Mouse (Mus musculus) stomach, adult 2 months (tissue): Measurements from ENCODE around the gene G6pdx. TPM values are rescaled to one million over a fixed set of nuclear protein-coding genes. Genes with fewer than 3 reads are reported as not detected.

Experiments used
- polyA plus RNA-seq: library from polyadenylated mRNA; depleted of rRNA; stranded (reverse); fragments of >200 nt; gene quantifications from 2 replicates; pipeline ENCODE4 v1.2.3, GENCODE M21; 2012; rRNA removed

The G6pdx gene
- 20.4 and 29.5 TPM in 2 replicates for polyA plus RNA-seq

DNA sequence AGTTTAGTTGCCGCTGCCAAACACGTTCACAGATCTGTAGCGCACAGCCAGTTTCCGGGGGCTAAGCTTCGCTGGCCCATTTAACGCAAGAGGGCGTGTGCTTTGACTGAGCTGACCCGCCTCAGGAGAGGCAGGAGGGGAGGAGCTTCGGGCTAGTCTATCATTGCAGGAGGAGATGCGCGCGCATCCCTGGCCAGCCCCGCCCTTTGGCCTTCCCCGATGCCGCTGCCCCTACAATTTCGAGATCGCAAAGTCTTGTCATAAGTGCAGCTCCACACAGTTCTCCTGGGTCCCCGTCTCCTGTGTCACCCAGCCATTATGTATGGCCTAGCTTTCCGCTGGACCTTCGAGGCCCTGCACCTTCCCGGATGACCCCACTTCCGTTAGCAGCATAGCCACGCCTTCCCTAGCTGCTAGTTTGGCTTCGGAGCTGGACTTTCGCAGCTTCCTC lies at the start of gene G6pdx:
Gene G6pdx (minus strand): TSS at position 369 of the 451 bp plus-strand sequence.

DNA sequence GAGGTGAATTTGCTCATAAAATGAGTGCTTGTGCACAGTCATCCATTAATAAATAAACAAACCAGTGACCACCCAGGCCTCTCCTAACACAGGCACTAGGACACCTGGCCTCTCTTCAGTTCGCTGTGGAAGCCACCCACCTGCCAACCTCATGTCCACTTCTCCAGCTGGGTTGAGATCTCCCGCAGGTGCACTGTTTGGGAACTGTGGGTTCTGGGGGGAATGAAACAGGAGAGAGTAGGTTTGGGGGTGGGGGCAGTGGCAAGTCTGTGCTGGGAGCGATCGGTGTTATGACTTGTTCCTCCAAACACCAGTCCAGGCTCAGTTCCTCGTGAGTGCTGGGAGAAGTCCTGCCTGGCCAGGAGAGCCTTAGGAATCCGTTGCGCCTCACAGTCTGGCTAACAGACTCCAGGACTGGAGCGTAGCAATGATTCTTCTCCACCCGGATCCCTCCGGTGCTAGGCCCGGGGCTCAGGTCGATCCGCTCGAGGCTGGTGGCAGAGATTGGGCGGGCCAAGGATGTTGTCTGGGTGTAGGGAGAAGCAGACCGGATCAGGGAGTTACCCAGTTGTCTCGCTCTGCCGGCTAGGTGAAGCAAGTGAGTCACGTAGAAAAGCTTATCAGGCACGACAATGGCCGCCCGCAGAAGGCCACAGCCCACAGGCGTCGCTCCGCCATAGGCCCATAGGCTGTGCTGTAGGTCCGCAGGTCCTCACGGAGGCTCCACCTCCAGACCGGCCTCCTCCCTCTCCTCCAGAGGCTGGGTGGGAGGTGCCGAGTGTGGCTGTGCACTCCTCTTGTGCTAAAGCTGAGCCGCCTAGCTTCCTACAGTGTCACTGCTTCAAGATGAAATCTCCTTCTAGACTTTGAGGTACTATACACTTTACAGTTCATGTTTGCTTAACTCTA lies 36.2 kb downstream of the G6pdx start, which contains the start of the genes Fam3a and Ikbkg:
Gene Fam3a (minus strand): TSS at position 738 of the 909 bp plus-strand sequence.
Gene Ikbkg (plus strand): TSS at position 756 of the 909 bp plus-strand sequence.

DNA sequence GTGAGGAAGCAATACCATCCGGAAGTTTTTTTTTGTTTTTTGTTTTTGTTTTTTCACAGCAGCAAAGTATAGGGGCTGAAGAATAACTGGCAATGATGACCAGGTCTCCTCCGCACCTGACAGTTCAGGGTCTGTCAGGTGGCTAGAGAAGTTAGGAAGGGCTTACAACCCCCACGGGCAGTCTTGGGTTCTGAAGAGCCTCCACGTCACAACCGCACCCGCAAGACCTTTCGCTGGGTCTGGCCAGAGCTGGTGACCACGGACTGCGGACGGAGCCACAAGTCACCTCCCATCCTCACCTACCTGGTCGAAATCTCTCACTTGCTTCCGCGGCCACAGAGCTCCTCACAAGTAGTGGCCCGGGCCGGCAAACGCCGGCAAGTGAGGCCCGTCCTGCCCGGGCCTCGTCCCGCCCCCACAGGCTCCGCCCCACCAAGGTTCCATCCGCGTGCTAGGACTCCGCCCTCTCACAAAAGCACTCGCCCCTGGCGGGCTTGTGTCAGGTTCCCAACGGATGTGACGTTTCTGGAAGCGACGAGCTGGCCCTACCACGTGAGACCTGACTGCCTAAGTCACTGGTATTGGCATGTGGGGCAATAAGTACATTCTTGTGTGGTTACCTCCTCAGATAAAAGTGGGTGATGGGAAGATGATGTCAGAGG lies 56.0 kb downstream of the G6pdx start, which contains the start of the genes Ubl4a and Slc10a3:
Gene Ubl4a (minus strand): TSS at position 331 of the 662 bp plus-strand sequence.
Gene Slc10a3 (minus strand): TSS at position 462 of the 662 bp plus-strand sequence.

Other genes with a start within 250 kb of the G6pdx start
- 724 and 737 TPM in 2 replicates for gene Flna, start 179.4 kb downstream of the G6pdx start, polyA plus RNA-seq
- gene Emd, start 174.5 kb downstream of the G6pdx start, polyA plus RNA-seq, result 38.6 and 54.4 TPM in 2 replicates
- gene Rpl10, start 158.4 kb downstream of the G6pdx start, polyA plus RNA-seq, result 552 and 637 TPM in 2 replicates
- gene Taz, start 147.3 kb downstream of the G6pdx start, polyA plus RNA-seq, result 36.1 and 42.6 TPM in 2 replicates
- 10.1 and 10.4 TPM in 2 replicates for gene Dnase1l1, start 146.9 kb downstream of the G6pdx start, polyA plus RNA-seq
- 122 and 133 TPM in 2 replicates for gene Atp6ap1, start 132.1 kb downstream of the G6pdx start, polyA plus RNA-seq
- gene Gdi1, start 124.2 kb downstream of the G6pdx start, polyA plus RNA-seq, result 44.9 and 65.9 TPM in 2 replicates
- gene Fam50a, start 116.2 kb downstream of the G6pdx start, polyA plus RNA-seq, result 5.9 and 12.8 TPM in 2 replicates
- gene Plxna3, start 100.1 kb downstream of the G6pdx start, polyA plus RNA-seq, result 8.6 and 14.7 TPM in 2 replicates
- 15.4 and 21.1 TPM in 2 replicates for gene Lage3, start 75.6 kb downstream of the G6pdx start, polyA plus RNA-seq
- 19.6 and 20.0 TPM in 2 replicates for gene Ubl4a, start 56.0 kb downstream of the G6pdx start, polyA plus RNA-seq
- gene Slc10a3, start 55.8 kb downstream of the G6pdx start, polyA plus RNA-seq, result 8.9 and 12.9 TPM in 2 replicates
- 17.4 and 18.0 TPM in 2 replicates for gene Fam3a, start 35.9 kb downstream of the G6pdx start, polyA plus RNA-seq
- gene Ikbkg, start 35.9 kb downstream of the G6pdx start, polyA plus RNA-seq, result 3.4 and 5.9 TPM in 2 replicates
- not detected in 2 replicates for gene Gm6880, start 52.2 kb upstream of the G6pdx start, polyA plus RNA-seq
- not detected in 2 replicates for gene Olfr1326-ps1, start 145.7 kb upstream of the G6pdx start, polyA plus RNA-seq
- not detected in 2 replicates for gene Olfr1325, start 163.5 kb upstream of the G6pdx start, polyA plus RNA-seq
- not detected in 2 replicates for gene Gm5640, start 216.4 kb upstream of the G6pdx start, polyA plus RNA-seq